Mouse (Mus musculus): ENCODE measurements around the gene Ank.

The Ank gene

GRCm38 (mm10) chr15:27574992-27575781, 108.7 kb downstream of the Ank start:
- no peak for DNase-seq (ENCODE audit: low read depth, low spot score)

- no peak for DNase-seq (ENCODE audit: low read depth, low spot score)
These were observed 109.5 kb downstream of the Ank start for GRCm38 (mm10) chr15:27575932-27576331.

GRCm38 (mm10) chr15:27576886-27577285, 110.4 kb downstream of the Ank start:
- no peak for DNase-seq (ENCODE audit: low read depth, low spot score)

GRCm38 (mm10) chr15:27577915-27578780, 111.7 kb downstream of the Ank start:
- DNase-seq (ENCODE audit: low read depth, low spot score), result no peak

GRCm38 (mm10) chr15:27578918-27579317, 112.4 kb downstream of the Ank start:
- DNase-seq (ENCODE audit: low read depth, low spot score), result no peak

- no peak for DNase-seq (ENCODE audit: low read depth, low spot score)
These were observed 113.4 kb downstream of the Ank start for GRCm38 (mm10) chr15:27579853-27580252.

GRCm38 (mm10) chr15:27580771-27581170, 114.3 kb downstream of the Ank start:
- DNase-seq (ENCODE audit: low read depth, low spot score), result no peak

GRCm38 (mm10) chr15:27581640-27582039, 115.2 kb downstream of the Ank start:
- DNase-seq (ENCODE audit: low read depth, low spot score), result no peak

- DNase-seq (ENCODE audit: low read depth, low spot score), result no peak
These were observed 116.0 kb downstream of the Ank start for GRCm38 (mm10) chr15:27582428-27582827.

- no peak for DNase-seq (ENCODE audit: low read depth, low spot score)
These were observed 116.6 kb downstream of the Ank start for GRCm38 (mm10) chr15:27583042-27583441.

- no peak for DNase-seq (ENCODE audit: low read depth, low spot score)
These were observed 117.1 kb downstream of the Ank start for GRCm38 (mm10) chr15:27583620-27584019.

- DNase-seq (ENCODE audit: low read depth, low spot score), result no peak
These were observed 119.1 kb downstream of the Ank start for GRCm38 (mm10) chr15:27585466-27586092.

- DNase-seq (ENCODE audit: low read depth, low spot score), result no peak
These were observed 119.6 kb downstream of the Ank start for GRCm38 (mm10) chr15:27586093-27586480.

GRCm38 (mm10) chr15:27588087-27588826, 121.8 kb downstream of the Ank start:
- no peak for DNase-seq (ENCODE audit: low read depth, low spot score)

GRCm38 (mm10) chr15:27590812-27591211, 124.3 kb downstream of the Ank start:
- no peak for DNase-seq (ENCODE audit: low read depth, low spot score)

GRCm38 (mm10) chr15:27592620-27593320, 126.3 kb downstream of the Ank start:
- no peak for DNase-seq (ENCODE audit: low read depth, low spot score)

GRCm38 (mm10) chr15:27593717-27594116, 127.2 kb downstream of the Ank start:
- DNase-seq (ENCODE audit: low read depth, low spot score), result no peak

- DNase-seq (ENCODE audit: low read depth, low spot score), result no peak
These were observed 128.5 kb downstream of the Ank start for GRCm38 (mm10) chr15:27594973-27595372.

GRCm38 (mm10) chr15:27595560-27595959, 129.1 kb downstream of the Ank start:
- DNase-seq (ENCODE audit: low read depth, low spot score), result no peak

- DNase-seq (ENCODE audit: low read depth, low spot score), result no peak
These were observed 130.1 kb downstream of the Ank start for GRCm38 (mm10) chr15:27596463-27597140.

All from embryo, embryonic 11.5 days (tissue).